Mouse (Mus musculus): ENCODE measurements around the gene Camta1.

Camta1 gene

GRCm38 (mm10) chr4:151793694-151794093 is 68.0 kb downstream of the Camta1 start:
- in situ Hi-C loops (cut with MboI; ENCODE audit: unreplicated experiment in 2 of 2), result no loop called here

- in situ Hi-C loops (cut with MboI; ENCODE audit: unreplicated experiment in 2 of 2), result no loop called here
Measured at GRCm38 (mm10) chr4:151786946-151787705, 74.5 kb downstream of the Camta1 start.

GRCm38 (mm10) chr4:151780511-151780910 is 81.2 kb downstream of the Camta1 start:
- in situ Hi-C loops (cut with MboI; ENCODE audit: unreplicated experiment in 2 of 2), result no loop called here

- in situ Hi-C loops (cut with MboI; ENCODE audit: unreplicated experiment in 2 of 2), result no loop called here
Measured at GRCm38 (mm10) chr4:151779962-151780459, 81.7 kb downstream of the Camta1 start.

DNA sequence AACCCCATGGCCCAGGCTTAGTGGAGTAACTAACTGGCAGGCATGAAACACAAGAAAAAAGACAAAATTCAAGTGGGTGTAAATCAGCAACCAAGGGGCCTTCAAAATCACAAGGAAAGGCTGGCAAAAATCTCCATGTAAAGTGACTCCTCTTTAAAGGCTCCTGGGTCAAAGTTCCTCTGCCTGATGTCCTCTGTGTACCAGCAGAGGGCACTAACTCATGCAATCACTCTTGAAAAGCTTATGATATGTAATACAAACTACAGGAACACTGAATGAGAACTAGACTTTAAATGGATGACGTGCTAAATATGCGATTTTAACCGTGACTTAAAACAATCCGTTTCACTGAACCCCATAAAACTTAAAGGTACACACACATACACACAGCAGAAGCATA is 83.2 kb downstream of the Camta1 start:
- in situ Hi-C loops (cut with MboI; ENCODE audit: unreplicated experiment in 2 of 2), result no loop called here

DNA sequence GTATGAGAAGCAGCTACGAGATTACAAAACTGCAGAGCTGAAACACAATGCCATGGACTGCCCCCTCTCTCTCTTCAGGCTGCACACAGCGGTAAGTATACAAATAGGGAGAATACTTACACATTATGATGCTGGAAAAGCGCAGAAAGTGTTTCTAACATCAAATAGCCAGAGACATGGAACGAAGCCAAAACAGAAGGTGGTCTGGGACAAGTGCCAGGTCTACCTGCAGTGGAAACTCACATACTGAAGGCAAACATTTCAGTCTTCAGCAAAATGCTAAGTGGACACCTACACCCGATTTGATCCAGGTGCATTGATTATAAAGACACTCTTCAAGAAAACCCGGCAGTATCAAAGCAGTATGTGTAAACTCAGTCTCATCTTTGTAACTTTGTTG is 84.2 kb downstream of the Camta1 start:
- in situ Hi-C loops (cut with MboI; ENCODE audit: unreplicated experiment in 2 of 2), result no loop called here

DNA sequence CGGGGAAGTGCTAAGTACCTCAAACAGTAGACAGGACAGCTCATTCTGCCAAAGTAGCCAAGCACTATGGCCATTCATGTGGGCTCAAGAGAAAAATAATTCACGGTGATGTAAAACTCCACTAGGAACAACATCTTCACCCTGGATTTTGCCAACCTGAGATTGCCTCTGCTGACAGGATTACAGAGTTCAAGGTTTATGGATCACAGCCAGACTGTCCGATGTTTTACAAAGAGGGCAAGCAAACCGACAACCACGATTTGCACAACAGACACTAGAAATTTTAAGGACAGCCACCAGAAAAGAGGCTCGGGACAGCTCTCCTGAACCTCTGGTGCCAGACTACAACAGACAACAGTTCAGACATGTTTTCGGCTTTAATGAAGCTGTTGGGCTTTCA is 86.2 kb downstream of the Camta1 start:
- in situ Hi-C loops (cut with MboI; ENCODE audit: unreplicated experiment in 2 of 2), result no loop called here

DNA sequence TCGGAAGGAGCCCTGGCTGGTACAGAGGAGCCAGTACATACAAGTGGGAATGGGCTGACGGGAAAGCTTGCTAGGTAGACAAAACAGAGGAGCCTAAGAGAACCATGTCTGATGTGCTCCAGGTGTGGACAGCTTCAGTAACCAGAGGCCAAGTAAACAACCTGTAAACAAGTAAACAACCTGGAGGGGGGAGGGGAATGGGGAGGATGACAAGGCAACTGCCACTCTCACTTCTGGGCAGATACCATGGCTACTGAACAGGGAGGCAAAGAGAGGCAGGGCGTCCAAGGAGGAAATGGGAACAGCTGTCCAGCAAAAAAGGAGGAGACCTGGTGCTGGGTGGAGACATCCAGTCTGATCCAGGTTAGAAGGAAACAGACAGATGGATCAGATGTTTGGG is 88.0 kb downstream of the Camta1 start:
- in situ Hi-C loops (cut with MboI; ENCODE audit: unreplicated experiment in 2 of 2), result no loop called here

- in situ Hi-C loops (cut with MboI; ENCODE audit: unreplicated experiment in 2 of 2), result no loop called here
Measured at GRCm38 (mm10) chr4:151773007-151773406, 88.7 kb downstream of the Camta1 start.

DNA sequence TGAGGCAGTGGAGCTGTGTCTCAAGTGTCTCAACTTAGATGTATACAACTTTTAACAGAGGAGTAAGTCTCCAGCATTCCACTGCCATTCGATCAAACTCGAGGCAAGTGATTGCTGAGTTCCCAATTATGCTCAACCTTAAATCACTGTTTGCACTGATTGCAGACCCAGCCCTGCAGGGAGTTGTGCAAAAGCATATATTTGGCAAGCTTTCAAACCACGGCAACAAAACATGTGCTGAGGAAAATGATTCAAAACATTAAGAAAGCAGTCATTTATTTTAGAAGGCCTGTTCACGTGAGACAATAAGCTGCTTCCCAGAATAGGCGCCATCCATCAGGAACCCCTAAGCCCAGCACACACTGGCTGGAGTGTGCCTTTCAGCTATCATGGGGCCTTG is 91.0 kb downstream of the Camta1 start:
- in situ Hi-C loops (cut with MboI; ENCODE audit: unreplicated experiment in 2 of 2), result no loop called here

DNA sequence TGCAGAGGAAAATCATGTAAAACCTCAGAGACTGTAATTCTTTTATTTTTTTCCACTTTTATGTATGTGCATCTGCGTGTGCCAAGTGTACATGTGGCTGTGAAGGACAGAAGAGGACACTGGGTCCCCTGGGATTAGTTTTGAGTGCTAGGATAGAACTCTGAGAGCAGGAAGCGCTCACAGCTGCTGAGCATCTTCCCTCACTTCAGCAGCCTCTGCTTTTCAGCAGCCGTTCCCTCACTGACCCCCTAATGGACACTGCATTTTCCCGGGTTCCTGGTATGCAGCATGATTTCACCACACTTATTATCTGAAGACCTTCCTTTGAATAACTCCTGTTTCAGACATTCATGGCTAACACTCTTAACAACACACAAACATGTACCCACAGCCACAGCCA is 93.9 kb downstream of the Camta1 start:
- in situ Hi-C loops (cut with MboI; ENCODE audit: unreplicated experiment in 2 of 2), result no loop called here

DNA sequence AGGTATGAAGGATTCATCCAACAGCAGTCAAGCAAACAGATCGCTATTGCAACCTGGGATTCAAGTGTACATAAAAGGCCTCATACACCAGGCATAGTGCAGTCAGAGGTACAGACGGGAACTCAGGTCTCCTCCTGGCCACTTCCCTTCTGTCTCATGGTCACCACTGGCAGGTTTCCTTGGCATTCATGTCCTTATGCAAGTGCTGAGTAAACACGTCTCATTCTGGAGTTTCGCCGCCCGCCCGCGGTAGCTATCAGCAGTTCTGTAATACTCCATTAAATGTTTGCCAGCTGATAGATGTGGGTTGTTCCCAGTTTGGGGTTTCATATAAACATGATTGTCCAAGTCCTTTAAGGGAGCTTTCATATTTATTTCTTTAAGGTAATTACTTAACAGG is 94.3 kb downstream of the Camta1 start:
- in situ Hi-C loops (cut with MboI; ENCODE audit: unreplicated experiment in 2 of 2), result no loop called here

DNA sequence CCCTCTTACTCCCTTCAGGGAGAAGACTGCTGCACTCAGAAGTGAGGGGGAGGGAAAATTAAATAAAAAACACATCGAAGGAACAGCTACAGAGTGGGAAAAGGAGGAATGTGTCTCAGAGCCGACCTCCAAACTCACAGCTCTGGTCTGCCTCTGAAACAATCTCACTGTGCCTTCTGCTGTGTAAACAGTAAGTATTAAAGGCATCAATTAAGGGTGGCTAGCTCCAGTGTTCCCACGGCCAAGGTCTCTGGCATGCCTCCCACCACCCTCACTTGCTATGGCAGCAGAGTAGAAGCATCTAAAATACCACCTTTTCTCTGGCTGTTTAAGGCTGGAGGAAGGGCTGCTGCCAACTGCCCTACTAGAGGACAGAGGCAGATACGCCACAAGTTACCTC is 96.3 kb downstream of the Camta1 start:
- in situ Hi-C loops (cut with MboI; ENCODE audit: unreplicated experiment in 2 of 2), result no loop called here

GRCm38 (mm10) chr4:151763928-151764327 is 97.7 kb downstream of the Camta1 start:
- in situ Hi-C loops (cut with MboI; ENCODE audit: unreplicated experiment in 2 of 2), result no loop called here

DNA sequence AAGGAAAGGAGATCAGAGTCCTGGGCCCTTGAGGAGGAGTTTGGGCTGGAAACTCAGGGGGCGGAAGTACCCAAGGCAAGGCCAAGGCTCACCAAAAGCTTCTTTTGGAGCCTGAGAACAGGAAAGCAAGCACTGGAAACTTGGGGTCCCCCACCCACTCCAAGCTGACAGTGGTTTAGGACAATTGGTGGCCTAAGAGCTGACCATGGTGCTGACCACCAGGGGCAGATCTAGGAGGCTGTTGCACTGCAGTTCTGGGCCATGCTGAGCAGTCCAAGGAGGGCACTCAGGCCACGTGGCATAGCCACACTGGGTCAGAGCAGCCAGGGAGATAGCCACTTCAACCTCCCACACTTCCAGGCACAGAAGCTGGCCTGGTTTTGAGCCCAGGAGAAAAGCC is 102.6 kb downstream of the Camta1 start:
- in situ Hi-C loops (cut with MboI; ENCODE audit: unreplicated experiment in 2 of 2), result no loop called here

- in situ Hi-C loops (cut with MboI; ENCODE audit: unreplicated experiment in 2 of 2), result no loop called here
Measured at GRCm38 (mm10) chr4:151758337-151758736, 103.3 kb downstream of the Camta1 start.

DNA sequence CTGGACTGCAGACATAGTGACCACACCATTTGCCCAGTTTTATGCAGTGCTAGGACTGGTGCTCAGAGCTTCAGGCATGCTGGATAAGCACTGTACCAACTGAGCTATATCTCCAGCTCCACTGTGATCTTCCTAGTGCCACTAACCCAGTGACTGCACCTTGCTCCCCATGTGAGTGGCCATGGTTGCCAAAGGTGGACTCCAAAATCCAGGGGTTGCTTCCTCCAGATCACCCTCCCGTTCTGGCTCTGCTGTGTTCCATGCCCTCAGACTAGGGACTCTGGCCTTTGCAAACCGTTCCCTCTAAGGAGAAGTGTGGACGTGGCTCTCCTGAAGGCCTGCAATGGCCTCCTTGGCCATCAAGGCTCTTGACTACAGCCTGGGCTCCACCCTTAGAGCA is 104.4 kb downstream of the Camta1 start:
- in situ Hi-C loops (cut with MboI; ENCODE audit: unreplicated experiment in 2 of 2), result no loop called here

- in situ Hi-C loops (cut with MboI; ENCODE audit: unreplicated experiment in 2 of 2), result no loop called here
Measured at GRCm38 (mm10) chr4:151756400-151756799, 105.3 kb downstream of the Camta1 start.

- in situ Hi-C loops (cut with MboI; ENCODE audit: unreplicated experiment in 2 of 2), result no loop called here
Measured at GRCm38 (mm10) chr4:151753231-151753630, 108.4 kb downstream of the Camta1 start.

- in situ Hi-C loops (cut with MboI; ENCODE audit: unreplicated experiment in 2 of 2), result no loop called here
Measured at GRCm38 (mm10) chr4:151752551-151752950, 109.1 kb downstream of the Camta1 start.

GRCm38 (mm10) chr4:151751270-151751945 is 110.3 kb downstream of the Camta1 start:
- in situ Hi-C loops (cut with MboI; ENCODE audit: unreplicated experiment in 2 of 2), result no loop called here

DNA sequence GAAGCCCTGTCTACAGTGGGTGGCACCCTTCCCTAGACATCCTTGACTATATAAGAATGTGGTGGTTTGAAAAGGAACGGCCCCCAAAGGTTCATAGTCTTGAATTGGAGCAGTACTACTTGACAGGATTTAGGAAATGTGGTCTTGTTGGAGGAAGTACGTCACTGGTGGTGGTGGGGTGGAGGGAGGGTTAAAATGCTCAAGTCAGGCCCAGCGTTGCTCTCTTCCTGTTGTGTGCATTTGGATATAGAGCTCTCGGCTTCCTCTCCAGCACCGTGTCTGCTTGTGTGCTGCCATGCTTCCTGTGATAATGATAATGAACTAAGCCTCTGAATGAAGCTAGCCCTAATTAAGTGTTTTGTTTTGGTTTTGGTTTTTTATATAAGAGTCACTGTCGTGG is 114.0 kb downstream of the Camta1 start:
- in situ Hi-C loops (cut with MboI; ENCODE audit: unreplicated experiment in 2 of 2), result loop anchor here in 1 of 2 experiments (10.0 kb wide), 2 partner anchors 693 to 833 kb away; partner anchors contain the start of genes Park7, Tnfrsf9 and Vamp3

Data from v-Abl transformed pro-B cells (cell line).